Mouse (Mus musculus) adrenal gland, postnatal 25 days (tissue): Measurements from ENCODE around the gene Tmem88. TPM values are rescaled to one million over a fixed set of nuclear protein-coding genes. Genes with fewer than 3 reads are reported as not detected.

Experiments used
- DNase-seq: peaks from one replicate; pipeline ENCODE4 v3.0.0; 2021; ENCODE audit warnings: mixed read lengths
- total RNA-seq: library from RNA; stranded (reverse); gene quantifications from 2 replicates; pipeline ENCODE4 v1.2.3, GENCODE M21; 2021

The Tmem88 gene
- total RNA-seq, 1 experiment from 2014 or later, result 16.9 TPM

GRCm38 (mm10) chr11:69379600-69379999 lies 18.4 kb downstream of the Tmem88 start:
- no peak for DNase-seq

DNA sequence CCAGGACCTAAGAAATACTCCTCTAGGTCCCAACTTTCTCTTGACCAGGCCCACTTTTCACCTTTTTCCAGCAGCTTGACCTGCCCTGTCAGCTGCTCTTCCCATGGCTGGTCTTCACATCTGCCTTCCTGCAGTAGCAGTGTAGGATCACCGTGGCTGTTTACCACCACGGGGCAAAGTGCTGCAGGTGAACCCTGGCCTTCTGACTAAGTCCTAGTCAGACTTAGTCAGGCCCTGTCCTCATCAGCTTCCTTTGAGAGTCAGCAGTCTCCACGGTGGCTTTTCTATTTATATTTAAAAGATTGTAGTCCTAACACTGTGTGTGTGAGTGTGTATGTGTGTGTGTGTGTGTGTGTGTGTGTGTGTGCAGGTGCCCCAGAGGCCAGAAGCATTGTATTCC lies 20.3 kb downstream of the Tmem88 start:
- DNase-seq, result no peak

DNA sequence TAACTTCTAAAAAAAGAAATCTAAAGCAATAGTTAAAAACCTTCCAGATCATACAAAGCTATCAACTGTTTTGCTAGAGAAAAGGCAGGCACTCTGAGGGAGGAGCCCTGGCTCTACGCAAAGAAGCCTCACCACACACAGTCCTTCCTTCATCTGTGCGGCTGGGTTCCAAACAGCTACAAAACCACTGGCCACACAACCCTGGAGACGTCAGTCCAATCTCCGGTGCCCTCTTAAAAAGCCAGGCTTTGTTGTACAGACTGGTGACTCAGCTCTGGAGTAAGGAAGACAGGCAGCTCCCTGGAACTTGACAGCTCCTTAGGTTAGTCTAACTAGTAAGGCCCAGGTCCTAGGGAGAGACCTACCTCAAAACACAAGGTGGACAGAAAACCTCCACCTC lies 22.4 kb downstream of the Tmem88 start:
- DNase-seq, result no peak

DNA sequence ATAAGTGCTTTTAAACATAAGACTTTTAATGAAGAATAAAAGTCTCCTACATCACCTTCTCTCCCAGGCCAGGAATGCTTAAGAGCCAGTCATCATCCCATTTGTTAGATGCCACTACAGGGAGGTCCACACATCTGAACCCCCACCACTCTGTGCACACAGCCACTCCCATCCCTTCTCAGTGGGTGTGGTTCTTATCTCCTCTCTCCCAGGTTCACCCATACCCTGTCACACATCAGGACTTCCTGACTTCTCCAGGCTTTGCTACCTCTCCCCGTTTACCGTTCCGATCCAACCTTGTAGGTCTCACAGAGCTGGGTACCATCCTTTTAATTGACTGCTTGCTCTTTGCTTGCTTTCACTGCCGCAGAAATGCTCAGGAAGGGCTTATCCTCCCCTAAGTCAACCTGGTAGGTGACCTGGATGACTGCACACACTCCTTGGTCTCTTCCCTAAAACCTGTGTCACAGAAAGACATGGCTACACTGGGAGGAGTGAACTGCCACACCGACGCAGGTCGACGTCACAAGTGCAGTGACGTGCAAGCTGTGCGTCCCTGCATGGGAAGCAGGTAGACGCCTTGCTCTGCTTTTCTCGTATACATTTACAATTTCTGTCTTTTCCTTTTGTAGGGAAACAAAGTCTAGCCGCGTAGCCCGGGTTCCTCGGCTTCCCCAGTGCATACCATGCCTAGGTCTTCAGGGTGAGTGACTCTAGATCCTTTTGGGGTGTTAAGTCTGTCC lies 24.6 kb downstream of the Tmem88 start:
- no peak for DNase-seq

DNA sequence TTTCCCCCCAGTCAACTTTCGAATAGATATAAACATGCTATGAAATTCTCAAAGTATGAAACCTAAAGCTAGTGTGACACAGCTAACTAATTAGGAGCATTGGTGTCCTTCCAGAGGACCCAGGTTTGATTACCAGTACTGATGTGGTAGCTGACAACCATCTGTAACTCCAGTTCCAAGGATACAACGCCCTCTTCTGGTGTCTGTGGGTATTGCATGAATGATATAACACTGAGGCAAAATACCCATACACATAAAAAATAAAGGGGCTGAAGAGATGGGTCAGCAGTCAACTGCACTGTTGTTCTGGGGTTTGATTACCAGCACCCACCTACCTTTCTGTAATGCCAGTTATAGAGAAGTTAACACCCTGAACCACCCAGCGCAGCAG lies 25.3 kb downstream of the Tmem88 start:
- DNase-seq, result no peak

- DNase-seq, result no peak
Observed at GRCm38 (mm10) chr11:69372056-69372779, 25.8 kb downstream of the Tmem88 start.

DNA sequence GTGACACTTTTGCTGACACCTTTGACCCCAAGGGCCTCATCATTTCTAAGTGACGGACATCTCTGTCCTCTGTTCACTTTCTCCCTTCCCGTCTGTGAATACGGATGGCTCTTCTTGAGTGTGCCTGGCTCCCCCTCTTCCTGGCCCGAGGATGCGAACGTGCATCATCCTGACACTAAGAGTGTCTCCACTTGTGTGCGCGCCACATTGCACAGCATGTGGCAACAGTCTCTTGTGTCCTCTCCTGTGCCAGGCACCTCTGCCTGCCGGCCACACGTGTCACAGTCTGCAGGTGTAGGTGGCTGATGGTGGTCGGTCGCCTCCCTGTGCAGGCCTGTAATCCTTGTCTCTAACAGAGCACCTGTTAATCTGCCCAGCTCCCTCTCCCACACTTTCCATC lies 26.4 kb downstream of the Tmem88 start:
- no peak for DNase-seq

GRCm38 (mm10) chr11:69370817-69371215 lies 27.2 kb downstream of the Tmem88 start:
- no peak for DNase-seq

DNA sequence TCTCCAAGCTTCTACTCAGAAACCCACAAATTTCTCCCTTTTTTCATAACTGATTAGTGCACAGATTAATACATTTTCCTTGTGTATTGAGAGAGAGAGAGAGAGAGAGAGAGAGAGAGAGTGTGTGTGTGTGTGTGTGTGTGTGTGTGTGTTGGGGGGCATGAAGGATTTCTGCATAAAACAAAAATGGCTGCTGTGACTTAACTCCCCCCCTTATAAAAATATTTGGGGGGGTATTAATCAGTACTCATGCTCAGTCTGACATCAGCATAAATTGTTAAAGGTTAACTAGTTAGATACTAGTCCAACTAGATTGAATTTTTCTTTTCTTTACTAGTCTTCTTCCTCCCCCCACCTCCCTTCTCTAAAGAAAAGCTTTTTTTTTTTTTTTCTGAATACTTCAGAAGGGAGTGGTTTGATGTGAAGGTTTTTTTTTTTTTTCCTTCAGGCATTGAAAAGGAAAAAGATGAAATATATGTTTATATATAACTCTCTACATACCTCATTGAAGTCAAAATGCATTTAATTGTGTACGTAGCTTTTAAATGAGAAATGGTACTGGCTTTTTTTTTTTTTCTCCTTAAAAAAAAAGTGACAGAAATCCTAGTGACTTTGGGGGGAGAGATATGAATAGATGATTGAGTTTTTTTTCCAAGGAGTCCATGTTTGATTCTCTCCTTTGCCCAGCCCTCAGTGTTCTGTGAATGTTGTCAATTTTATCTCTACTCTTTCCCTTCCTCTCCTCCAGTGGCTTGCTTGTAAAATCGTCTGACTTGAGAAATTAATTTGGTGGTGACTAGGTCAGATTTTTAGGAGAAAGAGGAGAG lies 27.8 kb downstream of the Tmem88 start:
- DNase-seq, result no peak

- no peak for DNase-seq
Observed at GRCm38 (mm10) chr11:69369215-69369989, 28.6 kb downstream of the Tmem88 start, which contains the start of gene Chd3. Chd3 (minus strand) TSS chr11:69369406.

GRCm38 (mm10) chr11:69368356-69369214 lies 29.4 kb downstream of the Tmem88 start:
- peak; percentile 59 for DNase-seq

DNA sequence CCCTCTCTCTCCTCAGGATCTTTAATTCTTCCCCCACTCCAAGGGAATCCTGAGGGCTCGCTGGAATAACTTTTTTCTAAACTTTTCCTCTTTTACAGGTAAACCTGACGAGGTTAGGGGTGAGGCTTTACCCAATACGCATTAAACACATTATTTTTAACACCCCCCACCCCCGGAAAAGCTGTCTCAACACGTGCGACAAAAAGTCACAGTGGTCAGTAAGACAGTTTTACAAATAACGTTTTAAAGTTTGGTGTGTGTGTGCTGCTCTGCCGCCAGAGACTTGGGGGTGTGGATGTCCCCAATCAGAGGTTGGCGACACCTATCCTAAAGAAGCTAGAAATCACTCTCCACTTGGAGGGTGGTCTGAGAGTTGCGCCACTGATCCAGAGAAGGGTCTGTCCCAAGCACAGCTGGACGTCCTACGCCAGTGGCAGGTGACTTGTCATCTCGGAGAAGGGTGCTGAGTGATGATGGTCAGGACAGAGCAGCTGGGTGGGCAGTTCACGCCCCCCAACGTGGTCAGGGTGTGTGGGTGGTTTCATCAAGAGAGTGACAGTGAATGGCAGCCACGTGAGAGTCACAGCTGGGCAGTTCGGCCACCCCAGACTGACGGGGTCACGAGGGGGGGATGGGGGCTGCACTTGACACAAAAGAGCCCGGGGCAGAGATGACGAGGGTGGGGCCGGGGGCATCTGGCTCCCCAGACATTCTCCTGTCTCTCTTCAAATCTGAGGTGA lies 30.2 kb downstream of the Tmem88 start:
- no peak for DNase-seq

DNA sequence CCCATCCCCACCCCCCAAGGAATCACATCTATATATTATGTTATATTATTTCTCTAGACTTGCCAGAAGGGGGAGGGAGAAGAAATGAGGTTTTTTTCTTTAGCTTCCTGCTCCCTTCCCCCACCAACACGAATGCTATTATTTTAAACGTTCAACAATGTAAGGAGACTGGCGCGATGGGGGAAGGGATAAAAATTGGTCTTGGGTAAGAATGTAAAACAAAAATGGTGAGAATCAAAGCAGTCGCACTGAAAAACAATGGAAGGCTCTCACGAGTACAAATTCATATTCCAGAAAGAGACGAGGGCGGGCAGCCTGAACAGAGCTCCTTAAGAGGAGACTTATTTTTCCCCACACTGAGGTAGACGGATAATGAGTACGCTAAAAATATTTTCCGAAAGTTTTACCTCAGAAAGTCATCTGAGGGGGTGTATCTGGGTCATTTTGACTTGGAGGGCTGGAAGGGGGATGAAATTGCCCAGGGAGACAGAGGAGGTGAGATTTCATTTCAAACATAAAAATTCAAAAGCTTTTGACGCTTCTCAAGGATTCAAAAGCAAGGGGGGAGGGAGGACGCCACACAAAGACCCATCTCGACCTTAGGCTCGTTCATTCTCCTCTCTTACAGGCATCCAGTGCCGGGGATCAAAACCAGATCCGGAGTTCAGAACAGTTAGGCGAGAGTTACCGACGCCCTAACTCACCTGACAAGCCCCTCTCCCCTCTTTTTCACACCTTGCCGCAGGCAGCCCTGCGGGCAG lies 31.0 kb downstream of the Tmem88 start:
- DNase-seq, result no peak

GRCm38 (mm10) chr11:69366157-69366854 lies 31.7 kb downstream of the Tmem88 start:
- DNase-seq, result peak; percentile 97

DNA sequence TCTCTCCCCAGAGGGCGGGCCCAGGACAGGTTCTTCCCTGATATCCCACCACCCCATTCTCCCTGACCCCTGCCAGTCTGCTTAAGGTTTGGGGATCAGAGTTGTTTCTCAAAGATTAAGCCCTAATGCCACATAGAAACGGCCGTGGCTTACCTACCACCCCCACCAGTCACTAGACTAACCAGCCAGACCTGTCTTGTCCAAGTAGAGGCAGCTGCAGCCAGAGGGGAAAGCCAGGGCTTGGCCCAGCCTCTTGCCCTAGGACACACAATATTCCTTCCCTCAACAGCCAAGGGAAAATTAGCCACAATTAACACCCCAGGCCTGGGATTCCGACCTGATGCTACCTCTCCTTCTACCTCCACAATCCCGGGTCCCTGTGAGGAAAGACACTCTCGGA lies 32.3 kb downstream of the Tmem88 start:
- DNase-seq, result no peak

GRCm38 (mm10) chr11:69364910-69365309 lies 33.1 kb downstream of the Tmem88 start:
- peak; percentile 99 for DNase-seq

DNA sequence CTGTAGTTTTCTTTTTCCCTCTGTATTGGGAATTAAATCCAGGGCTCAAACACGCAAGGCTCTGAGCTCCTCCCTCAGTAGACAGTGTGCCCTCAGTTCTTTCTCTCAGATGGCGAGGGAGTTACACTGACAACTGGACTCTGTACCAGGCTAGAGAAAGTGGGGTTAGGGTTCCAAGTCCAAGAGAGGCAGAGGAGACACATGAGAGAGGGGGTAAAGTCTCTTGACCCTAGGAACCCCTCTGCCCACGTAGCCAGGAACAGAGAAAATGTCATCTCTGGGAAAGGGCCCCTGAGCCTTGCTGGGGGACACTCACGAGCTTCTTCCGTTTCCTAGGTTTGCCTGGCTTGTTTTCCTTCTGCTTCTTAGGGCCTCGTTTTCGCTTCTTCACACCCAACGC lies 33.7 kb downstream of the Tmem88 start:
- DNase-seq, result no peak

DNA sequence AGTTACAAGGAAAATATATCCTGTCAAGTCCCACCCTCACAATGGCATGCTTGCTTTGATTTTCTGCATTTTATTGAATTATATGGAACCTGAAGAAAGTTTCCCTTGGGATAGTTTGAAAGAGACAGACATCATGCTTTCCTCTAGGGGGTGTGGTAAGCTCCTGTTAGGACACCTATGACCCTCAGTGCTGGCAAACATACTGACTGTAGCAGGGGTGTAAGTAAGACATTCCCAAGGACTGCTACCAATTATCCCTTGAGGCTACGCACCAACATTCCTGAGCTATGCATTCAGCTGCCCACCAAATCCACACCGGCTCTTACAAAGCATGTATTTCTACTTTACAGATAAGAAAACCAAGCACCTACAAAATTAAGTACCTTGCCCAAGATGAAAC lies 35.6 kb downstream of the Tmem88 start:
- no peak for DNase-seq

GRCm38 (mm10) chr11:69362021-69362420 lies 36.0 kb downstream of the Tmem88 start:
- no peak for DNase-seq
